Mouse (Mus musculus) adrenal gland, postnatal 10 days (tissue): Measurements from ENCODE around the gene Ccdc71. TPM values are rescaled to one million over a fixed set of nuclear protein-coding genes. Genes with fewer than 3 reads are reported as not detected.

Experiments used
- DNase-seq: peaks from one replicate; pipeline ENCODE4 v3.0.0; 2021; ENCODE audit warnings: mixed read lengths
- long read RNA-seq, 2 experiments: library from polyadenylated mRNA; stranded (forward); transcript quantifications; one replicate each; pipeline ENCODE4 v2.0.0; 2021
- total RNA-seq, 2 experiments: library from RNA; stranded (reverse); gene quantifications; 2 replicates each; pipeline ENCODE4 v1.2.3; 2021

Gene Ccdc71
- 10 to 100 TPM; 39.3 to 43.6 TPM for total RNA-seq
- long read RNA-seq, experiment 1, transcript Ccdc71-201 (2 exons, 3,092 nt), result major isoform, 16 of 26 reads
- long read RNA-seq, experiment 1, partial matches to known transcripts, result 7 of 26 reads
- long read RNA-seq, experiment 1, other reads (novel, unspliced or antisense), result 2 of 26 reads
- long read RNA-seq, experiment 2, partial matches to known transcripts, result 0 of 5 reads
- long read RNA-seq, experiment 2, other reads (novel, unspliced or antisense), result 3 of 5 reads

- peak; percentile 91 for DNase-seq
These were observed at the start of gene Ccdc71 for GRCm38 (mm10) chr9:108460319-108461178. Gene Ccdc71, plus strand, starts transcription at chr9:108460527.

- no peak for DNase-seq
These were observed 48.9 kb upstream of the Ccdc71 start for GRCm38 (mm10) chr9:108411381-108411942.

- peak; percentile 59 for DNase-seq
These were observed 48.1 kb upstream of the Ccdc71 start for GRCm38 (mm10) chr9:108412221-108412620.

- no peak for DNase-seq
These were observed 31.9 kb upstream of the Ccdc71 start, which contains the start of gene Ccdc36 for GRCm38 (mm10) chr9:108428384-108428783. Gene Ccdc36, minus strand, starts transcription at chr9:108428484.

- no peak for DNase-seq
These were observed 28.8 kb upstream of the Ccdc71 start for GRCm38 (mm10) chr9:108431431-108432067.

- no peak for DNase-seq
These were observed 24.1 kb upstream of the Ccdc71 start, which contains the start of gene BC048562 for GRCm38 (mm10) chr9:108436182-108436581. Gene BC048562, plus strand, starts transcription at chr9:108436482.

GRCm38 (mm10) chr9:108439176-108439575 lies 21.2 kb upstream of the Ccdc71 start:
- DNase-seq, result no peak

GRCm38 (mm10) chr9:108440485-108440884 lies 19.8 kb upstream of the Ccdc71 start:
- no peak for DNase-seq

GRCm38 (mm10) chr9:108441236-108441919 lies 18.9 kb upstream of the Ccdc71 start:
- no peak for DNase-seq

GRCm38 (mm10) chr9:108445125-108445524 lies 15.2 kb upstream of the Ccdc71 start:
- DNase-seq, result no peak

GRCm38 (mm10) chr9:108449860-108450259 lies 10.5 kb upstream of the Ccdc71 start:
- DNase-seq, result peak; percentile 63

GRCm38 (mm10) chr9:108450292-108451169 lies 9.8 kb upstream of the Ccdc71 start:
- DNase-seq, result peak; percentile 52

- DNase-seq, result no peak
These were observed 9.2 kb upstream of the Ccdc71 start for GRCm38 (mm10) chr9:108451170-108451493.

GRCm38 (mm10) chr9:108451519-108452160 lies 8.7 kb upstream of the Ccdc71 start:
- no peak for DNase-seq

GRCm38 (mm10) chr9:108452291-108452906 lies 7.9 kb upstream of the Ccdc71 start:
- peak; percentile 93 for DNase-seq

GRCm38 (mm10) chr9:108452911-108453310 lies 7.4 kb upstream of the Ccdc71 start:
- no peak for DNase-seq

- no peak for DNase-seq
These were observed 6.9 kb upstream of the Ccdc71 start for GRCm38 (mm10) chr9:108453458-108453857.

- no peak for DNase-seq
These were observed 5.9 kb upstream of the Ccdc71 start for GRCm38 (mm10) chr9:108454429-108454828.

- DNase-seq, result no peak
These were observed 4.4 kb upstream of the Ccdc71 start for GRCm38 (mm10) chr9:108455747-108456571.
